Mouse (Mus musculus): Measurements from ENCODE around the gene Gpat2.

Gpat2 gene

GRCm38 (mm10) chr2:127437697-127438096, 12.7 kb downstream of the Gpat2 start:
- intact Hi-C loops (cut with DNase I): no loop called here

- intact Hi-C loops (cut with DNase I): no loop called here
Measured at GRCm38 (mm10) chr2:127444055-127444789, 19.2 kb downstream of the Gpat2 start, which contains the start of gene Fahd2a. Gene Fahd2a (minus strand): TSS chr2:127444565.

- intact Hi-C loops (cut with DNase I): no loop called here
Measured at GRCm38 (mm10) chr2:127446847-127447246, 21.8 kb downstream of the Gpat2 start.

GRCm38 (mm10) chr2:127449691-127450090, 24.7 kb downstream of the Gpat2 start:
- intact Hi-C loops (cut with DNase I): no loop called here

- intact Hi-C loops (cut with DNase I): no loop called here
Measured at GRCm38 (mm10) chr2:127451748-127452147, 26.7 kb downstream of the Gpat2 start.

- intact Hi-C loops (cut with DNase I): no loop called here
Measured at GRCm38 (mm10) chr2:127453141-127453540, 28.1 kb downstream of the Gpat2 start.

- intact Hi-C loops (cut with DNase I): no loop called here
Measured at GRCm38 (mm10) chr2:127453764-127454163, 28.8 kb downstream of the Gpat2 start.

GRCm38 (mm10) chr2:127459341-127459740, 34.3 kb downstream of the Gpat2 start:
- intact Hi-C loops (cut with DNase I): no loop called here

GRCm38 (mm10) chr2:127461351-127461750, 36.4 kb downstream of the Gpat2 start:
- intact Hi-C loops (cut with DNase I): no loop called here

- intact Hi-C loops (cut with DNase I): loop anchor here (1.0 kb wide), 2 partner anchors 39 to 97 kb away; no protein-coding TSS in a partner anchor
Measured at GRCm38 (mm10) chr2:127462314-127462713, 37.3 kb downstream of the Gpat2 start.

GRCm38 (mm10) chr2:127470183-127470582, 45.2 kb downstream of the Gpat2 start:
- intact Hi-C loops (cut with DNase I): no loop called here

- intact Hi-C loops (cut with DNase I): no loop called here
Measured at GRCm38 (mm10) chr2:127470661-127471060, 45.7 kb downstream of the Gpat2 start.

- intact Hi-C loops (cut with DNase I): no loop called here
Measured at GRCm38 (mm10) chr2:127471281-127471680, 46.3 kb downstream of the Gpat2 start.

GRCm38 (mm10) chr2:127472279-127472678, 47.3 kb downstream of the Gpat2 start:
- intact Hi-C loops (cut with DNase I): no loop called here

GRCm38 (mm10) chr2:127479210-127479609, 54.2 kb downstream of the Gpat2 start:
- intact Hi-C loops (cut with DNase I): no loop called here

- intact Hi-C loops (cut with DNase I): no loop called here
Measured at GRCm38 (mm10) chr2:127479763-127480162, 54.8 kb downstream of the Gpat2 start.

GRCm38 (mm10) chr2:127481841-127482532, 57.0 kb downstream of the Gpat2 start:
- intact Hi-C loops (cut with DNase I): no loop called here

- intact Hi-C loops (cut with DNase I): no loop called here
Measured at GRCm38 (mm10) chr2:127482533-127482911, 57.5 kb downstream of the Gpat2 start.

- intact Hi-C loops (cut with DNase I): no loop called here
Measured at GRCm38 (mm10) chr2:127483001-127483400, 58.0 kb downstream of the Gpat2 start.

GRCm38 (mm10) chr2:127484476-127485170, 59.6 kb downstream of the Gpat2 start:
- intact Hi-C loops (cut with DNase I): no loop called here
